Mouse (Mus musculus): ENCODE results near the gene Olfr780. TPM values are rescaled to one million over a fixed set of nuclear protein-coding genes. Genes with fewer than 3 reads are reported as not detected.

Olfr780 gene
- polyA plus RNA-seq, 1 experiment from 2014 or later: not detected

Other genes with a start within 250 kb of the Olfr780 start
- gene Olfr766-ps1, start 249.1 kb upstream of the Olfr780 start, polyA plus RNA-seq (2014; fragmentation: Nextera tagmentation; extraction: Ambion mirVana): not detected in 2 replicates
- gene Olfr767, start 235.2 kb upstream of the Olfr780 start, polyA plus RNA-seq (2014; fragmentation: Nextera tagmentation; extraction: Ambion mirVana): not detected in 2 replicates
- not detected in 2 replicates for gene Olfr768, start 218.7 kb upstream of the Olfr780 start, polyA plus RNA-seq (2014; fragmentation: Nextera tagmentation; extraction: Ambion mirVana)
- not detected in 2 replicates for gene Olfr769, start 200.3 kb upstream of the Olfr780 start, polyA plus RNA-seq (2014; fragmentation: Nextera tagmentation; extraction: Ambion mirVana)
- not detected in 2 replicates for gene Olfr770, start 179.1 kb upstream of the Olfr780 start, polyA plus RNA-seq (2014; fragmentation: Nextera tagmentation; extraction: Ambion mirVana)
- gene Olfr771, start 153.4 kb upstream of the Olfr780 start, polyA plus RNA-seq (2014; fragmentation: Nextera tagmentation; extraction: Ambion mirVana): not detected in 2 replicates
- gene Olfr772, start 140.2 kb upstream of the Olfr780 start, polyA plus RNA-seq (2014; fragmentation: Nextera tagmentation; extraction: Ambion mirVana): not detected in 2 replicates
- not detected in 2 replicates for gene Olfr773, start 130.7 kb upstream of the Olfr780 start, polyA plus RNA-seq (2014; fragmentation: Nextera tagmentation; extraction: Ambion mirVana)
- not detected in 2 replicates for gene Olfr774, start 81.9 kb upstream of the Olfr780 start, polyA plus RNA-seq (2014; fragmentation: Nextera tagmentation; extraction: Ambion mirVana)
- gene Olfr775, start 69.7 kb upstream of the Olfr780 start, polyA plus RNA-seq (2014; fragmentation: Nextera tagmentation; extraction: Ambion mirVana): not detected in 2 replicates
- gene Olfr776, start 59.0 kb upstream of the Olfr780 start, polyA plus RNA-seq (2014; fragmentation: Nextera tagmentation; extraction: Ambion mirVana): not detected in 2 replicates
- not detected in 2 replicates for gene Olfr777, start 46.6 kb upstream of the Olfr780 start, polyA plus RNA-seq (2014; fragmentation: Nextera tagmentation; extraction: Ambion mirVana)
- not detected in 2 replicates for gene Olfr781, start 10.7 kb downstream of the Olfr780 start, polyA plus RNA-seq (2014; fragmentation: Nextera tagmentation; extraction: Ambion mirVana)
- not detected in 2 replicates for gene Olfr782, start 30.7 kb downstream of the Olfr780 start, polyA plus RNA-seq (2014; fragmentation: Nextera tagmentation; extraction: Ambion mirVana)
- 0.11 and 0.20 TPM in 2 replicates for gene Olfr784, start 66.0 kb downstream of the Olfr780 start, polyA plus RNA-seq (2014; fragmentation: Nextera tagmentation; extraction: Ambion mirVana)
- gene Olfr785, start 87.3 kb downstream of the Olfr780 start, polyA plus RNA-seq (2014; fragmentation: Nextera tagmentation; extraction: Ambion mirVana): not detected in 2 replicates
- gene Olfr786, start 109.2 kb downstream of the Olfr780 start, polyA plus RNA-seq (2014; fragmentation: Nextera tagmentation; extraction: Ambion mirVana): not detected in 2 replicates
- not detected in 2 replicates for gene Olfr787, start 143.7 kb downstream of the Olfr780 start, polyA plus RNA-seq (2014; fragmentation: Nextera tagmentation; extraction: Ambion mirVana)
- not detected in 2 replicates for gene Olfr788, start 152.9 kb downstream of the Olfr780 start, polyA plus RNA-seq (2014; fragmentation: Nextera tagmentation; extraction: Ambion mirVana)
- gene Olfr789, start 166.6 kb downstream of the Olfr780 start, polyA plus RNA-seq (2014; fragmentation: Nextera tagmentation; extraction: Ambion mirVana): not detected in 2 replicates
- gene Olfr790, start 180.4 kb downstream of the Olfr780 start, polyA plus RNA-seq (2014; fragmentation: Nextera tagmentation; extraction: Ambion mirVana): not detected in 2 replicates
- gene Olfr791, start 203.7 kb downstream of the Olfr780 start, polyA plus RNA-seq (2014; fragmentation: Nextera tagmentation; extraction: Ambion mirVana): not detected in 2 replicates
- gene Olfr792, start 221.0 kb downstream of the Olfr780 start, polyA plus RNA-seq (2014; fragmentation: Nextera tagmentation; extraction: Ambion mirVana): not detected in 2 replicates
- not detected in 2 replicates for gene Olfr794, start 249.5 kb downstream of the Olfr780 start, polyA plus RNA-seq (2014; fragmentation: Nextera tagmentation; extraction: Ambion mirVana)

Data from intestine, embryonic 14.5 days (tissue).